Mouse (Mus musculus) lung, adult 2 months (tissue): Measurements from ENCODE around the gene Sh3gl3.

ENCODE experiments used
- CTCF ChIP-seq: fragments of 200-500 bp; IDR thresholded peaks from 2 replicates; pipeline ENCODE4 v1.5.1; 2011; ENCODE audit warnings: mild to moderate bottlenecking, low read length, control low read depth; ENCODE audit not compliant: insufficient read depth
- POLR2A ChIP-seq: fragments of 200-500 bp; IDR thresholded peaks from 2 replicates; pipeline ENCODE4 v1.6.1; 2011; ENCODE audit warnings: low read depth, mild to moderate bottlenecking, control low read depth, low read length, borderline replicate concordance; ENCODE audit errors: extremely low read depth

- TF ChIP-seq CTCF (no peak), POLR2A (no peak)
Measured at GRCm38 (mm10) chr7:82221380-82221933, 47.8 kb downstream of the Sh3gl3 start.
